Mouse (Mus musculus): ENCODE results near the gene Fam49a.

Fam49a gene

DNA sequence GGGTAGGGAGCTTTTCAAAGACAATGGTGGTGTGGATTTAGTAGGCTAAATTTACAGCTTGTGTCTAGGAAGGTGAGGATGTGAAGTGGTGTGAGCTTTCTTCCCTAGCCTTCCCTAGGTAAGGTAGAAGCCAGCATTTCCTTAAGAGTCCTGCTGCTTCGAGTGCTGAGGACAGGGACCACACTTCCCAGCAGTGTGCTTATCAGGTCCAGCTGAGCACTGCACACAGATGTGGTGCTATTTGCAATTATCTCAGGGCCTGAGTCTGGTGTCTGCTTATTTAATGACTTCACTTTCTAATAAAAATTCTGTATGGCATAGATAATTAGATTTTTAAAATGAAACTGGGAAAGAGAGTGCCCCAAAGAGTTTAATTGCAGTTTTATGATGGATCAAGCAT, 4.6 kb downstream of the Fam49a start:
- no peak for DNase-seq (ENCODE audit: extremely low spot score, low spot score)

DNA sequence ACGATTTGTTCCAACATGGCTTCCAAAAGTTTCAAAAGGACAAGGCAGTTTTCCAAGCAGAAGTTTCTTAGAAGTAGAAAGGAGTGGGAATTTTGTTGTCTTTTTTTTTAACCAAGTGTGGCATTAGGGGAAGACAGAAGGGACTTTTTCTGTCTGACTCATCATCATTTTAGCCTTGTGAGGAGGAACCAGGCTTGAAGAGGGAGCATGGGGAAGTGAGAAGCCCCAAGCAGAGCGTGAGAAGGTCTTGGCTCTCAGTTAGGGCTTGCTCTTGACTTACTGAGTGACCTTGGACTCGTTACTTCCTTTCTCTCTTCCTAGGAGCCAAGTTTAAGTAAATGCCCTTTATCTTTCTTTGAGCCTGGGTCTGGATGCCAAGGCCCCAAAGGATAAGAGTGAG, 8.6 kb downstream of the Fam49a start:
- DNase-seq (ENCODE audit: extremely low spot score, low spot score): no peak

DNA sequence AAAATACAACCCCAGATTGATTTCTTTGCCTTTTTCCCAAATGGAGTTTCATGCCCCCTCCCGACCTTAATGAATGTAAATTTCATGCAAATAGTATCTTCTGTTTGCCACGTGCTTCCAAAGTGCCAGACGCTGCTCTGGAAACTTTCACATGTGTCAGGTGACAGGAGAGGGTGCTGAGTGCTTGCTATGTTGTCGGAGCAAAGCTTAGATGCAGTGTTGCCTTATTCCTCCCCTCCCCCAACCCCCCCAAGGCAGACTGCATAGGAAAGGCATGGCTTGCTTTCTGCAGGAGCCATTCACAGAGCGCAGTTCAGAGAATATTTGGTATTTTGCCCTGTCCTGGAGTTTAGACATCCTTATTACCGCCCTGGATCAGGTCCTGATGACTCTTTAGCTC, 12.2 kb downstream of the Fam49a start:
- no peak for DNase-seq (ENCODE audit: extremely low spot score, low spot score)

DNA sequence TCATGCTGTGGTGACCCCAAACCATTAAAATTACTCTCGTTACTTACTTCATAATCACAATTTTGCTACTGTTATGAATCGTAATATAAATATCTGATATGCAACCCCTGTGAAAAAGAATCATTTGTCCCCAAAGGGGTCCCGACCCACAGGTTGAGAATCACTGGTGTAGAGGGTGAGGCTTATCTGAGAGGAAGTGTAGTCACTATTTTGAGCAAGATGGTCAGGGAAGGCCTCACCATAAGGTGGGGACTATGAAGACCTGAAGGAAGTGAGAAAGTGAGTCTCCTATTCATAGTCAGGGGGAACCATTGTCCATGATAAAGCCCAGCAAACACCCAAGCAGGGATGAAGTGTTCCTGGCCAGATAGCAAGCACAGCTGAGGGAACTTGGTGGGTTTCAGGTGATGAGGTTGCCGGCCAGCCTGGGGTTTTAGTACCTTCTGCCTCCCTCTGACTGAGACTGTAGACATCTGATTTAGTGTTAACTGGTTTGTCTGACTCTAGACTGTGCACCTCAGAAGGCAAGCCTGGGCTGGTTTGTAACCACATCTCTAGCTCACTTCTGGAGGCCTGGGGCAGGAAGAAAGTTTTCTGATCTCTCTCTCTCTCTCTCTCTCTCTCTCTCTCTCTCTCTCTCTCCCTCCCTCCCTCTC, 13.3 kb downstream of the Fam49a start:
- no peak for DNase-seq (ENCODE audit: extremely low spot score, low spot score)

DNA sequence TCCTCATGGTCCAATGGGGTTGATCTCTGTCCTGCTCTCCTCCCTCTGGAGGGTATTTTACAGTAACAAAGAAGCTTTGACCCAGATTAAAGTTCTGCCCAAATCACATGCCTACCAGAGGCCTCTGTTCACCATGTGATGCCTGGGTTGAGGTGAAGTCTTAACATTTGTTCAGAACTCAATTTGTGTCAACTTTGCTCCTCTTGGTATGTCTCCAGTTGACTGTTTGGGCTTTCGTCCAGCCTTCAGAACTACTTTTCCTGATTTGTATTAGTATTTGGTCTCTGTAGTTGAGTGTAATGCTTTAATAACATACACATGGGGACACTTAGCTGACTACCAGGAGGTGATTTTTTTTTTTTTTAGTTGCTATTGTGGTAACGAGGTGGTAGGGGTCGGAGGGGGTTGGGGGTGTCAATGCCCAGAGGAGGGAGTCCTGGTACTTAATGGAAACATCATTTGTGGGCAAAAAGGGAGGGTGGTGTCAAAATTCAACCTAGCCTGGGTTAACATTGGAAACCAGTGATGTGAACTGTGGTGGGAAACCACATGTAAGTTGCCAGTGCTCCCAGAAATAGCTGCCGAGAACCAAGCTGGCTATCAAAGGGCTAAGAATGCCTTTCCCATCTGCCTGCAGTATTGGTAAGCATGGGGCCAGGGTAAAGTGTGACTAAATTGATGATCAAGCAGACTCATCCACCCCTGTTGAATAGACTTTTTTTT, 16.0 kb downstream of the Fam49a start:
- no peak for DNase-seq (ENCODE audit: extremely low spot score, low spot score)

DNA sequence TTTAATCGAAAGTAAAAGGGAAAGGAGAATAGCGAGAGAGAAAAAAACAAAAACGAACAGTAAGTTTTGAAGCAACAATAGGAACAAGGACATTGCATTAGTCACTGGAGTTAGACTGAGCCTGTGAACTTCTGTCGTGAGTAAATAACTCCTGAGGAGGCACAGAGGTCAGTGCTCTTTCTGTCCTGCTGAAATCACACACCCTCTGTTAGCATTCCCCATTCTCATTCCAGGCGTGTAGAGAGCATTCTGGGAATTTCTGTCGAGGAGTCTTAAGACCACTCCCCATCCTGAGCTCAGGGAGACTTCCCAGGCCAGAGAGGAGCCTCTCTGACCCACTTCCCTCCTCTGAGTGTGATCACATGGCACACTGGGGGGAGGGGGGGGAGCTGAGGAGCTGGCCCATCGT, 16.5 kb downstream of the Fam49a start:
- no peak for DNase-seq (ENCODE audit: extremely low spot score, low spot score)

DNA sequence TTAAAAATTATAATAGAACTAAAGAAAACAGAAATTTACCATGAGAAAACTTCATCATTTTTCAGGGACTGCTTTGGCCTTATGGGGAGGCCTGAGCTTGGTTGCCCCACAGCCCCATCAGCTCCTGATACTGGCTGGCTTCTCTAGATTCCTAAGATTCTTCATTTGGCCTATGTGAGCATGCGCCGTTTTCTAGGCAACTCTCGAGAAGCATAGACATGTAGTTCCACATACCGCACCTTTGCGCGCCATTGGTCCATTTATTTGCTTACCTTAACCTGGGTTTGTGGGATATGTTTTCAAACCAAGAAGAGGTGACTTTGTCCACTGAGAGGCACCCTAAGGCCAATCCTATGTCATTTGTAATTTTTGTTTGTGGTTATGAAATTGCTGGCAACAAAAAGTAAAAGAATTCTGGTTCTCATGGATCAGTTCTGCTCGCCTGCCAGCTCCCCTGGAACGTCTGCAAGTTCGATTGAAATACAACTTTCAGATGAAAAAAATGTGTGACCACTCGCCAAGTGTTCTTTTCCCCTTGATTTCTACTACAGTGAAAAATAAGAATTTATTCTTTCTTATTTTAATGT, 21.9 kb downstream of the Fam49a start:
- no peak for DNase-seq (ENCODE audit: extremely low spot score, low spot score)

DNA sequence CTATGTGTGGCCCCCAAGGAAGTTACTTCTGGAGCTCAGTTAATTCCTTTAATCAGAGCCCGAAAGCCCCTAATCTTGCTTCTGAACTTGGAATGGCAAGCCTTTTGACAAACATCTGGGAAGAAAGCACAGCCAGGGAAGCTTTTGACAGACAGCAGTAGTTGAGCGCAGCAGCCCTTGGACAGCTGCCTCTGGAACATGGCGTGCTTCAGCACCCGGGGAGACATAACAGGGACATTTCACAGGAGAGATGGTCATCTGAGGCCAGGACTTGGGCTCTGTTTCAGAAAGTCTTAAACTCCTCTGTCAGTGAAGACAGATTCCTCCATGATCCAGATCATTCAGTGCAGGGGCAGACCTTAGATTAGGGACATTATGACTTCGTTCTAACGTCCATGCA, 22.6 kb downstream of the Fam49a start:
- no peak for DNase-seq (ENCODE audit: extremely low spot score, low spot score)

DNA sequence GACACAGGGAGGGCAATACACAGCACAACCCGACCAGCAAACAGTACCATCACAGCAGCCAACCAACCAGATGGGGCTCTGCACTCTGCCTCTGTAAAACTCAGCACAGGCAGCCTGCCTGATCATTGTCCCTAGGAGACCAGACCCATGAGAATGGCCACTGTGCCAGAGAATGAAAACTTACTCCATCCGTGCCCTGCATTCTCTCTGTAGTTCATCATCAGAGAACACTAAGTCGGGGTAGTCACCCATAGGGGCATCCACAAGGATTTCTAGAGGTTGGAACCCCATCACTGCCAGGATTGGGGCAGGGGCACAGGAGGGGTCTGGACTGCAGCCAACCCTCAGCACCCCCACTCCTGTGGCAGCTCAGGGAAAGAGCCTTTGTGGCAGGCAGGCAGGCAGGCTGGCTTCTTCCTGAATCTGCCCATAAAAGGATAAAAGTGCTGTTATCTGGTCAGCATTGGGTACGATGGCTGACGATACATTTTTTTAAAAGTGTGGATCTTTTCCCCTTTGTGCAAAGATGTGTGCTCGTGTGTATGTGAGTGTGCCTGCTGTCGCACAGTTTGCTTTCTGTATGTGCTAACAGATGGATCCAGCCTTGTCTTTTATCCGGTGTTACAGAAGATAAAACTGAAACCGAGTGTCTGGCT, 25.3 kb downstream of the Fam49a start:
- DNase-seq (ENCODE audit: extremely low spot score, low spot score): no peak

DNA sequence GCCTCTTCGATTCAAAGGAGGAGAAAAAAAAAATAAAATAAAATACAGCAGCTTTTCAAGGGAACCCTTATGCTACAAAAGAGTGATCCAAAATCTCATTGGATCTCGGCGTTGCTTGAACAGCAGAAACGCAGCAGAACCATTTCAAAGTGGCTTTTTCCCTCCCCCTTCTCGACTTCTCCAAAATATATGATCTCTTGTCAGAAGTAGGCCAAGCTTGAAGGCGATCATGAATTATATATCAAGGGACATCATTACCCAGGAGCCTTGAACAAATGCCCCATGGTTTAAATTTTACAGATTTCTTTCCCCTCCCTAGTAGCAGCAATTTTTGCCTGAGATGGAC, 25.8 kb downstream of the Fam49a start:
- no peak for DNase-seq (ENCODE audit: extremely low spot score, low spot score)

DNA sequence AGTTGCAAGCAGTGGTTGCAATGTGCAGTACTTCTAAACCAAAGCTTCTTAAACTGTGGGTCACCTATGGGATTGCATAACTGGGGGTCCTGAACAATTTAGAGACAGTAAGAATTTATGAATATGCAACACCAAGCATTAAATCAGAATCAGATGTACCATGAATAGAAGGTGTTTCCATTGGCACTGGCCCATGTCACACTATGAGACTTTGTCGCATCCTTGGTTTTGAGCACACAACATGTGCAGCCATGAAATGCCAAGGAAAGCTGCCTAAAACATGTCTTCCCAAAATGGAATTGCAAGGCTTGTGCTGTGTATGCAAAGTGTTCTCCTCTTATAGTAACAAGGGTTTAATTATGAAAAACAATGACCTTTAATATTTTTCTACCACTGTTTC, 26.6 kb downstream of the Fam49a start:
- DNase-seq (ENCODE audit: extremely low spot score, low spot score): no peak

DNA sequence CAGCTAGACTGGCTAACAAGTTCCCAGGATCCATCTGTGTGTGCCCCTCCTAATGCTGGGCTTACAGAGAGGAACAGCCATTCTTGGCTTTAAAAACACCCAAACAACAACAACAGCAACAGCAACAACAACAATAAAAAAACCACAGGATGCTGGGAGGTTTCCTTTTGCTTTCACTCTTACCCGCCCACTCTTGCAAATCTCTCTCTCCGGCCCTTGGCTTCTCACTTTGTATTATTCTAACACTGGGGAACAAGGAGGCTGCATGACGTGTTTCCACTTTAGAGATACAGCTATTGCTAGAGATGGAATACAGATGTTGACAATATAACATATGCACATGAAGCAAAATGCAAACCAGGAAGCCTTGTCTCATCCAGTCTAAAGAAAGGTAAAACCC, 27.7 kb downstream of the Fam49a start:
- DNase-seq (ENCODE audit: extremely low spot score, low spot score): no peak

DNA sequence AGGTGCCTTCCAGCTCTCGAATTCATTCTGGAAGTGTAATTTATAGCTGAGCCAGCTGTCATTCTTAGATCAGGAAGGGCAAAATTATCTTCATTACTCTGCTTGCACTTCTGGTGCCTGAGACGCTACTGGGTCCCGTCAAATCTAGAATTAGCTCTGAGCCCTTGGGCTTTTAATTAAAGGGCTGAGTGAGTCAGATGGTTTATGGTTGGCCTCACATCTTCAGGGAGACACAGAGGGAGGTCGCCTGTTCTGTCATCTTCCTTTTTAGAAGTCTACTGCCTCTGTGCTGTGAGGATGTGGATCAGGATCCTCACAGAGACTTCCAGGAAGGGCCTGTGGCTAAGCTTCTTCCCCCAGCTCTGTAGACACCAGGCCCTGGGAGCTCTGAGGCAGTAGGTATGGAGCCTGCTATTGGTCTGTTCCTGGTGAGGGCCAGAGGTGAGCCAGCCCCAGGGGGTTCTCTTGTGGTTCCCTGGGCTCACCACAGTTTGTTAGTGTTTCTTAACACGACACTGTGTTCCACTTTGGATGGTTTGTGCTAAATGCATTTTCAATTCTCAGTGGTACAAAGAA, 30.2 kb downstream of the Fam49a start:
- no peak for DNase-seq (ENCODE audit: extremely low spot score, low spot score)

DNA sequence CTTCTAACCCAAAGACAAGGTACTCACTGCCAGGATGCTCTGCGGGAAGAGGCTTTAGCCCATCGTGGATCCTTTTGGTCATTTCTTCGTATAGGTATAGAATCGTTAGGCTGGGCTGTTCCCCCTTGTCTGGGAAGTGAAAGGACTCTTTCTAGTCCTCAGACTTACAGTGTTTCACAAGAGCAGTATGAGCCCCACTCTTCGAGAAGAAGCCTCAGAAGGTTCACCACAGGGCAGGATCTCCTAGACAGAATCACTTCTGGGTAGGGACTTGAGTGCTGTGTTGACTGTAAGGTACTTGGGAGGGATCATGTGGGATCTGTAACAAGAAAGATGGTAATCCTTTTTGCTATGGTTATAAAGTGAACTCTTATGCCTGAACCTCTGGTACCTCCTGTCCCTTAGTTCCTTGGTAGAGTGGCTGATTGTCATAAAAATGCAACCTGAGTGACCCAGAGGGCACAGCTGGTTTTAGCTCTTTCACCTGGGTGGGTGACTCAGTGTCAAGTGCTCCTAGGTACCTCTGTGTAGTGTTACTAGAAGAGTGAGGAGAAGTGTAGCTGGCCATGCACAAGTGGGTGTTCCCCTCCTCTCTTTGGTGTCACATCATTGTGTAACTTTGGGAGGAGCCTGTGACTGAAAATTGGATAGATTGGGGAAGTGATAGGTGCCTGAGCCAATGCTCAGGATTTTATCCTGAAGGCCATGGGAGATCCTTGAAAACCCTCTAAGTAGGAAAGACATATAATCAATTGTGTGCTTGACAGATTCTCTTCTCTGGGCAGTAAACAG, 32.6 kb downstream of the Fam49a start:
- no peak for DNase-seq (ENCODE audit: extremely low spot score, low spot score)

DNA sequence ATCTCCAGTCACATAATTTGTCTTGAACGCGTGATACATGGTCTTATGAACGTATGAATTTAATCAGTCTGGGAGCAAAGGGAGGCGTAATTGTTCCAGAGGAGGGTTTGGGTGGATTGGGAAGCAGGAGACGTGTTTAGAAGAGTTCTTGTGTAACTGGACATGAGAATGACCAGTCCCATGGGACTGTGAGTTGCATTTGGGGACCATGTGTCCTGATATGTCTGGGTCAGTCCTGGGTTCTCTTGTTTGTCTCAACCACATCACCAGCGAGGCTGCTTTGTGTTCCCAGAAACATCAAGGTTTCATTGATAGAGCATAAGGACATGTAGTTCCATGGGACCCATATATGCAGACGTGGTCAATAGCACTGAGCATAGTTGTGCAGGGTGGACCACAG, 36.5 kb downstream of the Fam49a start:
- no peak for DNase-seq (ENCODE audit: extremely low spot score, low spot score)

DNA sequence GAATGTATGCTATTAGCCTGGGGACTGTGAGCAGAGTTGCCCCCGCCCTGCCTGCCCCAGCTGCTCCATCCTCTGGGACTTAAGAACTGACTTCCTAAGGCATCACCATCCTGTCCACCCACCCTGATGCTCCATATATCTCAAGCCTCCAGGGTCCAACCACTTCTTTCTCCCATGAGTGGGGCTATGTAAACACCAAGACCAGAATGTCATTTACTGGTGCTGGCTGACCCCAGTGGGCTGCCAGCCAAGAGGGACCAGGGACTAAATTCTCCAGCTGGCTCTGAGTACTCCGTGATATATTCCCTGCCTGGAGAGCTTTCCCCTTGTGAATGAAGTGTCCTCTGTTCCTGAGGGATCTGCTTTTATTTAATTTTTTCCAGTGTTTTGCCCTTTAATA, 37.4 kb downstream of the Fam49a start:
- DNase-seq (ENCODE audit: extremely low spot score, low spot score): no peak

DNA sequence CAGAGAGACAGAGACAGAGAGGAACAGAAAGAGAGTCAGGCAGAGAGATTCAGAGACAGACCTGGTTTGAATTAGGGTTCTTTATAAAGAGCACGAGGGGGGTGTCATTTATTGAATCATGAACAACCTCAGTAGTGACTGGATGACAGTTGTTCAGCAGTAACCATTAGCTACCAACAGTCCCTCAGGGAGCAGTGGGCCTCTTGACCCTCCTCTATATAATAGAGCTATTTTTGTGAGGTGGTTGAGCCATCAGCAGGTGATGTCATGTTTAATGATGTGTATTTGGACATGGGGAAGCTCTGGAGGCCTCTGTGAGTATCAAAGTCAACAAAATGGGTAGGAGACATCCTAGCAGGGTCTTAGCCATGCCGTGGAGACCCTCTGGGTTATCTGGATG, 39.2 kb downstream of the Fam49a start:
- DNase-seq (ENCODE audit: extremely low spot score, low spot score): no peak

DNA sequence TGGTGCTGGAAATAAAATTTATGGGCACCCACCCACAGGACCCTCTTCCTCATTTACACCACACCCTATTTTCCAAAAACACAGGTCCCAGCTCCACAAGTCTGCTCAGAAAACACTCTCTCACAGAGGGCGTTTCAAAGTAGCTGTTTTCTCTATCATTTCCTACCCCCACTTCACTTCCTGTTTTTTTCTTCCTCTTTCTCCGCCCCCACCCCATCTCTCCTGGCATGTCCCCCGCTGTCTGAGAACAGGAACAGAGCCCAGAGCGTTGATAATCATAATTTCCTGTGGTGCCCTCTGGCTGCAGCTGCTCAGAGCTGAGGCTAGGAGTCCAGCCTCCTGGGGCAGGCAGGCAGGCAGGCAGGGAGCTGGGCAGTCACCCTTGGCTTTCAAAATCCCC, 39.9 kb downstream of the Fam49a start:
- DNase-seq (ENCODE audit: extremely low spot score, low spot score): no peak

DNA sequence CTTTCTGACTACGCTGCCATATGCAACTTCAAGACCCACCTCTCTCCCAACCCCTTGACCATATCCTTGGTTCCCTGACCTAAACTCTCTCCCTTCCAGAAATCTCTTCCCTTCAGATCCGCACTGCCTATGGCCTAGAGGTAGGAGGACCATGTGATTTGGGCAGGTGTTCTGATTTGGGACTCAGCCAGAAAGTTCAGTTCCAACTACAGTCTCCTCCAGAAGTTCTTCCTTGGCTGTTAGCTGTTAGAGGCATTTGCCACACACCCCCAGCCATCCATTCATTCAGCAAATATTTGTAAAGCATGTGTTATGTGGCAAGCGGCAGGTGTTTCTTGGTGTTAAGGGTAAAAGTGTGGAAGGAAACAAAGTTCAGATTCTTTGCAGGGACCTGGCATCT, 44.3 kb downstream of the Fam49a start:
- DNase-seq (ENCODE audit: extremely low spot score, low spot score): no peak

DNA sequence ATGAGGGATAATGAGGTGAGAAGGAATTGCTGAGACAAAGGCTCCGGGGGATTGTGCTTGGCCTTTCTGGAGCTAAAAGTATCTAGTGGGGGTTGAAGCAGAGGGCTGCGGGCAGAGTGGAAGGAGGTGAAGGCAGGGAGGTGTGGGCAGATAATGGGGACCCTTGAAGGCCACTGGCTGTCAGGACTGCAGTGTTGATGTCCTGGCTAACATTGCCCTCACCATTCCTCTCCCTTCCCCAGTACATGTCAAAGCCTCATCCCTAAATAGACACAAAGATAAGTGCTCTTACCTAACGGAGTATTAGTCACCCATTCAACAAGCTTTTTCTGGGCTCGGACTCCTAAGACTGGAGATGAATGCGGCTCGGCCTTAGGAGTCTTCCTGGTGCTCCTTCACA, 44.9 kb downstream of the Fam49a start:
- DNase-seq (ENCODE audit: extremely low spot score, low spot score): no peak

DNA sequence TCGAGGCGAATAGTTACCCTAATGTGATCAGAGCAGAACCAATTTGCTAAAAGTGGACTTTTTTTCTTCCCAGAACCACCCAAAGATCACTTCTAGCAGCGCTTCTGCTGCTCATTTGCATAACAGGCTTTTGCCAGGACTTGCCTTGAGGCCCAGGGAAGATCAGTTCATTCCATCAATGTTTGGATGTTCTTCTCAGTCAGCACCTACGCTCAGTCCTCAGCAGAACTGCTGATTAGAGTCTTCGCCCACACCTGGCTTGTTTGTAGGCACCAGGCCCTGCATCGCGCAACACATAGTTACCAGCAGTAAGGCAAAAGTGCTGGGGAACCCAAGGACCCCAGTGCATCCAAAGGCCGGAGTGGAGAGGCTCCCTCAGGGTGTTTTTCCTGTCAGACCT, 45.3 kb downstream of the Fam49a start:
- DNase-seq (ENCODE audit: extremely low spot score, low spot score): no peak
